Mouse (Mus musculus): Measurements from ENCODE around the gene Akr1b10. TPM values are rescaled to one million over a fixed set of nuclear protein-coding genes. Genes with fewer than 3 reads are reported as not detected.

Akr1b10 gene
- polyA plus RNA-seq, 1 experiment from 2014 or later, result 13.7 TPM

DNA sequence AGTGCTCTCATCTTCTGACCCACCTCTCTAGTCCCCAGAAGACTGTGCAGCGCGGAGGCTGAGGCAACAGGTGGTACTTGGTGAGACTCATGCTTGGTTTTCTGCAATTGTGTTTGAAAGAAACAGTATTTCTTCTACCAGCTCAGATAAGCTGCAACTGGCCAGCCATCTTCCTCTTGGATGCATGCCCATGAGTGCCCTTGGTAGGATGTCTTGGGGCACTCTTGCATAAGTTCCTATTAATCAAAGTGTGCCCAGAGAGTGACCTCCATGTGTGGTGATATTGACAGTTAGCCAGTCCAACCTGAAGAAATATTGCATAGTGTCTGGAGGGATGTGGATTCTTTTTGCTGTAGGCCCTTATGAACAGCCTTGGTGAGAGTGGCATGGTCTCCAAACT, 32.5 kb downstream of the Akr1b10 start:
- no peak for ATAC-seq (ENCODE audit: low FRiP score)
- Histone ChIP-seq H3K4me3 (replicated peaks) (no peak overlapping the region), H3K27ac (replicated peaks) (no peak overlapping the region), H3K27me3 (replicated peaks) (no peaks in the 10 kb centered on the region), H3K4me2 (no peak overlapping the region), H3K36me3 (no peaks in the 10 kb centered on the region), H3K9ac (replicated peaks) (no peak overlapping the region), H3K4me1 (no peaks in the 10 kb centered on the region), H3K9me3 (replicated peaks) (no peaks in the 10 kb centered on the region)
- WGBS, result 97% methylated on average over 2 of the region's 2 CpGs

DNA sequence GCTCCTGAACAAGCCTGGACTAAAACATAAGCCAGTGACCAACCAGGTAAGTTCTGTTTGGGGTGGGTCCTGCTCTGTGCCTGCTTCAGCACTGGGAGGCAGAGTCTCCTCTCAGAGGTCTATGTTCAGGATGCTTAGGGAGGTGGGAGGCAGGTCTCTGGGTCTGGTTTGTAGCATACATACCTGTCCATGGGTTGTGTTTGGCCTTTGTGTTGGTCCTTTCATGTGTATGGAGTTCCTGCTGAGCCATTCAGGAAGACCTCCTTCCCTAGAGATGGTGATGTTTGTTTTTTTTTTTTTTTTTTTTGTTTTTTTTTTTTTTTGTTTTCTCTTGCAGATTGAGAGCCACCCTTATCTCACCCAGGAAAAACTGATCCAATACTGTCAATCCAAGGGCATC, 35.1 kb downstream of the Akr1b10 start:
- H3K27me3 ChIP-seq (replicated peaks), result no peaks in the 10 kb centered on the region
- H3K9me3 ChIP-seq (replicated peaks), result no peaks in the 10 kb centered on the region
- H3K4me3 ChIP-seq (replicated peaks), result no peak overlapping the region
- H3K36me3 ChIP-seq, result no peaks in the 10 kb centered on the region
- no peak overlapping the region for H3K27ac ChIP-seq (replicated peaks)
- H3K4me1 ChIP-seq, result no peaks in the 10 kb centered on the region
- H3K4me2 ChIP-seq, result no peak overlapping the region
- H3K9ac ChIP-seq (replicated peaks), result no peak overlapping the region
- no peak for ATAC-seq (ENCODE audit: low FRiP score)

DNA sequence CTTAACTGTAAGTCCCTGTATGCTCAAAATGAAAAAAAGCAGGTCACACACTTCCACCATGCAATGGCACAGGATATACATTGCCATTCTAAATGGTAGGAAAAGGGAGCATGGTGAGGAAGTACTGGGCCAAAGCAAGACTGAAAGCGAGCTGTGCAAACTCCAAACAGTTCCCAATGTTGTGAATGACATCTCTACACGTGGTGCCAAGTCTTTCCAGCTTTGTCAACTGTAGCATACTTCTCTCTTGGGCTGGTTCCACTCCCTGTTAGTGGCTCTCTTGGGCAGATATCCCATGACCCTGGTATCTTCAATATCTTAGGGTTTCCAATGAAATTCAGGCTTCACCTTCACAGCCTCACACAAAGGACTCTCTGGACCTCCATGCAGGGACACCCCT, 55.0 kb downstream of the Akr1b10 start:
- Histone ChIP-seq H3K27me3 (replicated peaks) (no peaks in the 10 kb centered on the region), H3K9ac (replicated peaks) (no peak overlapping the region), H3K4me3 (replicated peaks) (no peak overlapping the region), H3K27ac (replicated peaks) (no peak overlapping the region), H3K4me2 (no peak overlapping the region), H3K36me3 (no peaks in the 10 kb centered on the region), H3K4me1 (no peaks in the 10 kb centered on the region), H3K9me3 (replicated peaks) (no peaks in the 10 kb centered on the region)
- WGBS, result 73% methylated on average over 2 of the region's 2 CpGs
- ATAC-seq (ENCODE audit: low FRiP score), result no peak

DNA sequence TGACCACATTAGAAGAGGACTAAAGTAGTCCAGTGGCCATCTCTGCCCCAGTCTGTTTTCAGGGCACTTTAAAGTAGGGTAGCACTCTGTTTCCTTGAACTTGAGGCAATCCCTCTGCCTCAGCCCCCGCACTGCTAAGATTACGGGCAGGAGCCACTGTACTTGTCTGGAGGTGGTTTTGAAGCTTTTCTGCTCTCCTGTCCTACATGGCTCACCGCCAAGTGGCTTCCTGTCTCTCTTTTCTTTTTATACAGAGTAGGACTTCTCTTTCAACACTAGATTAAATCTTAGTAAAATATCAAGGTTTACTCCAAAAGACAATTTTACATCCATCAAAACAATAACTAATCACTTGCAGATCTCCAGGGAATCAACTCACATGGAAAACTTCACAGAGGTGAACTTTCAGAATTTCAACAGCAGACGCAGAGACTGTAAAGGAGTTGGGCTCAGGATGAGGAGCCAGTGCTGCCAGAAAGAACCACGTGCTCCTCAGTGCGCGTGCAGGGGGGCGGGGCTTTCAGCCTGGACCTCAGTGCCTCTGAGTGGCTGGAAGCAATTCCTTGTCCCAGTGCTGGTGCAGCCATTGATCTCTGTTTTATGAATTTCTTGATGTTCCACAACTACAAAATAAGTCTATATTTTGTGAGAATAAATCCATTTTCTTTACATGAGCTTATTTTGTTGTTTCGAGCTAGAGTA, 57.7 kb downstream of the Akr1b10 start:
- H3K36me3 ChIP-seq, result no peaks in the 10 kb centered on the region
- no peak overlapping the region for H3K4me3 ChIP-seq (replicated peaks)
- H3K9me3 ChIP-seq (replicated peaks), result no peaks in the 10 kb centered on the region
- H3K9ac ChIP-seq (replicated peaks), result no peak overlapping the region
- no peaks in the 10 kb centered on the region for H3K4me1 ChIP-seq
- no peak overlapping the region for H3K27ac ChIP-seq (replicated peaks)
- H3K4me2 ChIP-seq, result no peak overlapping the region
- H3K27me3 ChIP-seq (replicated peaks), result no peaks in the 10 kb centered on the region
- no peak for ATAC-seq (ENCODE audit: low FRiP score)
- WGBS, result 70% methylated on average over 9 of the region's 9 CpGs

DNA sequence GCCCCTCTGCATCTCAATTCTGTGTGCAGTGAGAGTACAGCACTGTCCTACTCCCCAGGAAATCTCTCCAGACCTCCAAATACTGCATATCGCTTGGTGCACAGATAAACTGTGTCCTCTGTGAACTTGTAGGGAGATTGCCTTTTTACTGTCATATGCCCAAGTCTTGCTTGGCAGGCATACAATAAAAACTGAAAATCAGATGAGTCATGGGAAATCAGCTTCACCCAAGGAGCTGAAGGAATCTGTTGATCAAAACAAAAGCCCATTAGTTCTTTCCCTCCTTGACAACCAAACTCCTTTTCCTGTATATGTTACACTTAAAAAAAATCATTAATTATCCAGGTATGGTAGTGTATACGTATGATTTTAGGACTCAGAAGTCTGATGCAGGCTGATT, 59.8 kb downstream of the Akr1b10 start:
- 84% methylated on average over 2 of the region's 2 CpGs for WGBS

More for the DNA sequence above, 59.8 kb downstream of the Akr1b10 start:
- Histone ChIP-seq H3K4me1 (no peaks in the 10 kb centered on the region), H3K4me2 (no peak overlapping the region), H3K9ac (replicated peaks) (no peak overlapping the region), H3K9me3 (replicated peaks) (no peaks in the 10 kb centered on the region), H3K36me3 (no peaks in the 10 kb centered on the region), H3K27me3 (replicated peaks) (no peaks in the 10 kb centered on the region), H3K27ac (replicated peaks) (no peak overlapping the region), H3K4me3 (replicated peaks) (no peak overlapping the region)
- ATAC-seq (ENCODE audit: low FRiP score), result no peak

Other genes with a start within 250 kb of the Akr1b10 start
- 39.4 and 47.8 TPM in 2 replicates for gene Slc35b4, start 207.1 kb upstream of the Akr1b10 start, polyA plus RNA-seq (2015; fragmentation: Nextera tagmentation; extraction: Ambion mirVana)
- gene Akr1b3, start 66.7 kb upstream of the Akr1b10 start, polyA plus RNA-seq (2015; fragmentation: Nextera tagmentation; extraction: Ambion mirVana), result 126 and 145 TPM in 2 replicates
- 4.7 and 5.7 TPM in 2 replicates for gene Akr1b8, start 30.1 kb upstream of the Akr1b10 start, polyA plus RNA-seq (2015; fragmentation: Nextera tagmentation; extraction: Ambion mirVana)
- gene Akr1b7, start 28.1 kb downstream of the Akr1b10 start, polyA plus RNA-seq (2015; fragmentation: Nextera tagmentation; extraction: Ambion mirVana), result 0.35 and 0.65 TPM in 2 replicates
- gene Bpgm, start 92.0 kb downstream of the Akr1b10 start, polyA plus RNA-seq (2015; fragmentation: Nextera tagmentation; extraction: Ambion mirVana), result 70.5 and 82.6 TPM in 2 replicates
- gene Cald1, start 214.3 kb downstream of the Akr1b10 start, polyA plus RNA-seq (2015; fragmentation: Nextera tagmentation; extraction: Ambion mirVana), result 59.2 and 102 TPM in 2 replicates